Mouse (Mus musculus): ENCODE results near the gene Eme1. TPM values are rescaled to one million over a fixed set of nuclear protein-coding genes. Genes with fewer than 3 reads are reported as not detected.

The Eme1 gene
- total RNA-seq, 2 experiments from 2014 or later = 0.10 to 0.23 TPM

GRCm38 (mm10) chr11:94597319-94597718 is 56.4 kb downstream of the Eme1 start:
- peak; percentile 67 to 72 for DNase-seq

- no peak for DNase-seq
These were observed 57.4 kb downstream of the Eme1 start for GRCm38 (mm10) chr11:94596311-94596852.

Other genes with a start within 250 kb of the Eme1 start
- 10 to 100 TPM in 1 of 2 experiments, 1 to 10 TPM in 1; 8.7 to 10.1 TPM for gene Cacna1g, start 179.8 kb downstream of the Eme1 start, total RNA-seq (2021)
- gene Spata20, start 167.8 kb downstream of the Eme1 start, total RNA-seq (2021) = under 1 TPM; 0.17 to 0.54 TPM
- 10 to 100 TPM; 19.3 to 21.1 TPM for gene Epn3, start 154.0 kb downstream of the Eme1 start, total RNA-seq (2021)
- gene Mycbpap, start 132.2 kb downstream of the Eme1 start, total RNA-seq (2021) = 1 to 10 TPM in 1 of 2 experiments, under 1 TPM in 1; 0.67 to 1.5 TPM
- 10 to 100 TPM in 1 of 2 experiments, 1 to 10 TPM in 1; 8.5 to 10.3 TPM for gene Rsad1, start 104.7 kb downstream of the Eme1 start, total RNA-seq (2021)
- gene Chad, start 88.9 kb downstream of the Eme1 start, total RNA-seq (2021) = 1 to 10 TPM; 1.4 to 3.2 TPM
- gene Acsf2, start 52.1 kb downstream of the Eme1 start, total RNA-seq (2021) = 10 to 100 TPM; 30.4 to 33.5 TPM
- gene Lrrc59, start 24.2 kb downstream of the Eme1 start, total RNA-seq (2021) = 10 to 100 TPM; 32.0 to 32.6 TPM
- 10 to 100 TPM; 60.9 to 62.7 TPM for gene Mrpl27, start 197 bp downstream of the Eme1 start, total RNA-seq (2021)
- 1 to 10 TPM; 6.1 to 6.9 TPM for gene Xylt2, start 23.6 kb upstream of the Eme1 start, total RNA-seq (2021)
- not detected for gene Gm11541, start 50.5 kb upstream of the Eme1 start, total RNA-seq (2021)
- 1 to 10 TPM in 1 of 2 experiments, under 1 TPM in 1; 0.98 to 1.1 TPM for gene Cdc34b, start 87.8 kb upstream of the Eme1 start, total RNA-seq (2021)
- not detected for gene Tmem92, start 128.7 kb upstream of the Eme1 start, total RNA-seq (2021)

Data from heart, adult 18-20 months (tissue).